Mouse (Mus musculus): ENCODE measurements at regions not wholly inside any gene's neighbourhood (a gene's known extent, or its start where the extent isn't known, plus 50 kb on each side); places are given as distances from the start of the nearest gene placed in this dataset.

GRCm38 (mm10) chrX:52668679-52669078, 54.9 kb upstream of the Gpc3 start:
- DNase-seq (ENCODE audit: low spot score in 2 of 2), result no peak

- peak in 1 of 2 experiments; percentile 21 for DNase-seq (ENCODE audit: low spot score in 2 of 2)
Measured at GRCm38 (mm10) chrX:52679045-52679444, 65.3 kb upstream of the Gpc3 start.

GRCm38 (mm10) chrX:52694392-52694791, 80.6 kb upstream of the Gpc3 start:
- no peak for DNase-seq (ENCODE audit: low spot score in 2 of 2)

- no peak for DNase-seq (ENCODE audit: low spot score in 2 of 2)
Measured at GRCm38 (mm10) chrX:52699615-52700014, 85.9 kb upstream of the Gpc3 start.

- no peak for DNase-seq (ENCODE audit: low spot score in 2 of 2)
Measured at GRCm38 (mm10) chrX:52717495-52717894, 73.5 kb upstream of the Ccdc160 start.

GRCm38 (mm10) chrX:52738116-52738515, 52.9 kb upstream of the Ccdc160 start:
- DNase-seq (ENCODE audit: low spot score in 2 of 2), result no peak

All from spleen, postnatal 10 days (tissue).